Mouse (Mus musculus): ENCODE results near the gene Ddx59. TPM values are rescaled to one million over a fixed set of nuclear protein-coding genes. Genes with fewer than 3 reads are reported as not detected.

The Ddx59 gene
- polyA plus RNA-seq, 1 experiment from 2014 or later = 20.1 TPM

- DNase-seq (ENCODE audit: low spot score) (no peak), ATAC-seq (ENCODE audit: insufficient read depth, low FRiP score, low TSS enrichment) (no peak)
- Histone ChIP-seq H3K4me2 (ENCODE audit: low read depth) (no peak overlapping the region), H3K27me3 (ENCODE audit: control insufficient read depth, insufficient read depth, low read length) (no peaks in the 10 kb centered on the region), H3K4me3 (ENCODE audit: low read depth, low read length) (no peak overlapping the region), H3K36me3 (ENCODE audit: control insufficient read depth, insufficient read depth, low read length) (no peaks in the 10 kb centered on the region), H3K27ac (ENCODE audit: low read depth, low read length) (no peak overlapping the region), H3K9ac (ENCODE audit: low read length) (no peak overlapping the region), H3K9me3 (ENCODE audit: control insufficient read depth, low read length) (no peaks in the 10 kb centered on the region), H3K4me1 (ENCODE audit: control insufficient read depth, insufficient read depth, low read length) (no peaks in the 10 kb centered on the region)
- 84% methylated on average over 7 of the region's 7 CpGs for WGBS
These were observed 25.7 kb downstream of the Ddx59 start for GRCm38 (mm10) chr1:136440741-136441140.

GRCm38 (mm10) chr1:136442809-136443208 is 27.7 kb downstream of the Ddx59 start:
- 78% methylated on average over 9 of the region's 9 CpGs for WGBS
- ATAC-seq (ENCODE audit: insufficient read depth, low FRiP score, low TSS enrichment) = no peak
- DNase-seq (ENCODE audit: low spot score) = no peak
- Histone ChIP-seq H3K9me3 (ENCODE audit: control insufficient read depth, low read length) (no peaks in the 10 kb centered on the region), H3K9ac (ENCODE audit: low read length) (no peak overlapping the region), H3K4me2 (ENCODE audit: low read depth) (no peak overlapping the region), H3K27me3 (ENCODE audit: control insufficient read depth, insufficient read depth, low read length) (no peaks in the 10 kb centered on the region), H3K4me3 (ENCODE audit: low read depth, low read length) (no peak overlapping the region), H3K4me1 (ENCODE audit: control insufficient read depth, insufficient read depth, low read length) (no peaks in the 10 kb centered on the region), H3K36me3 (ENCODE audit: control insufficient read depth, insufficient read depth, low read length) (no peaks in the 10 kb centered on the region), H3K27ac (ENCODE audit: low read depth, low read length) (no peak overlapping the region)

- no peak overlapping the region for H3K27ac ChIP-seq (ENCODE audit: low read depth, low read length)
- no peaks in the 10 kb centered on the region for H3K27me3 ChIP-seq (ENCODE audit: control insufficient read depth, insufficient read depth, low read length)
- WGBS = 85% methylated on average over 12 of the region's 12 CpGs
- H3K36me3 ChIP-seq (ENCODE audit: control insufficient read depth, insufficient read depth, low read length) = no peaks in the 10 kb centered on the region
- H3K9ac ChIP-seq (ENCODE audit: low read length) = no peak overlapping the region
- H3K4me3 ChIP-seq (ENCODE audit: low read depth, low read length) = no peak overlapping the region
- DNase-seq (ENCODE audit: low spot score) = no peak
- H3K4me1 ChIP-seq (ENCODE audit: control insufficient read depth, insufficient read depth, low read length) = no peaks in the 10 kb centered on the region
- H3K9me3 ChIP-seq (ENCODE audit: control insufficient read depth, low read length) = no peaks in the 10 kb centered on the region
- H3K4me2 ChIP-seq (ENCODE audit: low read depth) = no peak overlapping the region
- ATAC-seq (ENCODE audit: insufficient read depth, low FRiP score, low TSS enrichment) = no peak
These were observed 29.6 kb downstream of the Ddx59 start for GRCm38 (mm10) chr1:136444555-136445255.

GRCm38 (mm10) chr1:136446933-136447332 is 31.9 kb downstream of the Ddx59 start:
- DNase-seq (ENCODE audit: low spot score) = no peak
- H3K9ac ChIP-seq (ENCODE audit: low read length) = no peak overlapping the region
- H3K4me2 ChIP-seq (ENCODE audit: low read depth) = no peak overlapping the region
- no peak overlapping the region for H3K27ac ChIP-seq (ENCODE audit: low read depth, low read length)
- no peaks in the 10 kb centered on the region for H3K36me3 ChIP-seq (ENCODE audit: control insufficient read depth, insufficient read depth, low read length)
- H3K9me3 ChIP-seq (ENCODE audit: control insufficient read depth, low read length) = no peaks in the 10 kb centered on the region
- 79% methylated on average over 10 of the region's 10 CpGs for WGBS
- no peaks in the 10 kb centered on the region for H3K4me1 ChIP-seq (ENCODE audit: control insufficient read depth, insufficient read depth, low read length)
- no peak for ATAC-seq (ENCODE audit: insufficient read depth, low FRiP score, low TSS enrichment)
- no peaks in the 10 kb centered on the region for H3K27me3 ChIP-seq (ENCODE audit: control insufficient read depth, insufficient read depth, low read length)
- H3K4me3 ChIP-seq (ENCODE audit: low read depth, low read length) = no peak overlapping the region

- Histone ChIP-seq H3K27me3 (ENCODE audit: control insufficient read depth, insufficient read depth, low read length) (no peaks in the 10 kb centered on the region), H3K9me3 (ENCODE audit: control insufficient read depth, low read length) (no peaks in the 10 kb centered on the region), H3K9ac (ENCODE audit: low read length) (no peak overlapping the region), H3K4me1 (ENCODE audit: control insufficient read depth, insufficient read depth, low read length) (no peaks in the 10 kb centered on the region), H3K4me3 (ENCODE audit: low read depth, low read length) (no peak overlapping the region), H3K4me2 (ENCODE audit: low read depth) (no peak overlapping the region), H3K27ac (ENCODE audit: low read depth, low read length) (no peak overlapping the region), H3K36me3 (ENCODE audit: control insufficient read depth, insufficient read depth, low read length) (no peaks in the 10 kb centered on the region)
- DNase-seq (ENCODE audit: low spot score) (no peak), ATAC-seq (ENCODE audit: insufficient read depth, low FRiP score, low TSS enrichment) (no peak)
- WGBS = 80% methylated on average over 4 of the region's 4 CpGs
These were observed 32.3 kb downstream of the Ddx59 start for GRCm38 (mm10) chr1:136447338-136447737.

- H3K36me3 ChIP-seq (ENCODE audit: control insufficient read depth, insufficient read depth, low read length) = no peaks in the 10 kb centered on the region
- H3K4me2 ChIP-seq (ENCODE audit: low read depth) = no peak overlapping the region
- no peaks in the 10 kb centered on the region for H3K27me3 ChIP-seq (ENCODE audit: control insufficient read depth, insufficient read depth, low read length)
- H3K27ac ChIP-seq (ENCODE audit: low read depth, low read length) = no peak overlapping the region
- ATAC-seq (ENCODE audit: insufficient read depth, low FRiP score, low TSS enrichment) (no peak), DNase-seq (ENCODE audit: low spot score) (no peak)
- no peaks in the 10 kb centered on the region for H3K9me3 ChIP-seq (ENCODE audit: control insufficient read depth, low read length)
- no peaks in the 10 kb centered on the region for H3K4me1 ChIP-seq (ENCODE audit: control insufficient read depth, insufficient read depth, low read length)
- no peak overlapping the region for H3K9ac ChIP-seq (ENCODE audit: low read length)
- WGBS = 93% methylated on average over 6 of the region's 6 CpGs
- no peak overlapping the region for H3K4me3 ChIP-seq (ENCODE audit: low read depth, low read length)
These were observed 34.5 kb downstream of the Ddx59 start for GRCm38 (mm10) chr1:136449541-136449940.

- Histone ChIP-seq H3K9me3 (ENCODE audit: control insufficient read depth, low read length) (no peaks in the 10 kb centered on the region), H3K9ac (ENCODE audit: low read length) (no peak overlapping the region), H3K4me1 (ENCODE audit: control insufficient read depth, insufficient read depth, low read length) (no peaks in the 10 kb centered on the region), H3K4me2 (ENCODE audit: low read depth) (no peak overlapping the region), H3K36me3 (ENCODE audit: control insufficient read depth, insufficient read depth, low read length) (no peaks in the 10 kb centered on the region), H3K27me3 (ENCODE audit: control insufficient read depth, insufficient read depth, low read length) (no peaks in the 10 kb centered on the region), H3K27ac (ENCODE audit: low read depth, low read length) (no peak overlapping the region), H3K4me3 (ENCODE audit: low read depth, low read length) (no peak overlapping the region)
- no peak for ATAC-seq (ENCODE audit: insufficient read depth, low FRiP score, low TSS enrichment)
- no peak for DNase-seq (ENCODE audit: low spot score)
- 89% methylated on average over 5 of the region's 5 CpGs for WGBS
These were observed 35.1 kb downstream of the Ddx59 start for GRCm38 (mm10) chr1:136450206-136450605.

GRCm38 (mm10) chr1:136452421-136452820 is 37.4 kb downstream of the Ddx59 start:
- Histone ChIP-seq H3K36me3 (ENCODE audit: control insufficient read depth, insufficient read depth, low read length) (no peaks in the 10 kb centered on the region), H3K9me3 (ENCODE audit: control insufficient read depth, low read length) (no peaks in the 10 kb centered on the region), H3K27ac (ENCODE audit: low read depth, low read length) (no peak overlapping the region), H3K4me2 (ENCODE audit: low read depth) (no peak overlapping the region), H3K27me3 (ENCODE audit: control insufficient read depth, insufficient read depth, low read length) (no peaks in the 10 kb centered on the region), H3K4me3 (ENCODE audit: low read depth, low read length) (no peak overlapping the region), H3K4me1 (ENCODE audit: control insufficient read depth, insufficient read depth, low read length) (no peaks in the 10 kb centered on the region), H3K9ac (ENCODE audit: low read length) (no peak overlapping the region)
- DNase-seq (ENCODE audit: low spot score) (no peak), ATAC-seq (ENCODE audit: insufficient read depth, low FRiP score, low TSS enrichment) (no peak)
- 68% methylated on average over 5 of the region's 5 CpGs for WGBS

- ATAC-seq (ENCODE audit: insufficient read depth, low FRiP score, low TSS enrichment) = no peak
- Histone ChIP-seq H3K27ac (ENCODE audit: low read depth, low read length) (no peak overlapping the region), H3K9ac (ENCODE audit: low read length) (no peak overlapping the region), H3K4me1 (ENCODE audit: control insufficient read depth, insufficient read depth, low read length) (no peaks in the 10 kb centered on the region), H3K4me3 (ENCODE audit: low read depth, low read length) (no peak overlapping the region), H3K9me3 (ENCODE audit: control insufficient read depth, low read length) (no peaks in the 10 kb centered on the region), H3K27me3 (ENCODE audit: control insufficient read depth, insufficient read depth, low read length) (no peaks in the 10 kb centered on the region), H3K36me3 (ENCODE audit: control insufficient read depth, insufficient read depth, low read length) (no peaks in the 10 kb centered on the region), H3K4me2 (ENCODE audit: low read depth) (no peak overlapping the region)
- 72% methylated on average over 17 of the region's 17 CpGs for WGBS
- DNase-seq (ENCODE audit: low spot score) = no peak
These were observed 40.9 kb downstream of the Ddx59 start for GRCm38 (mm10) chr1:136455756-136456585.
